Comparison of ENCODE assay signal across 22 mouse cellular contexts in genomic region chr2:70960090-70960489, GRCm38 (mm10).
DNase-seq lines count a peak whose midpoint lies in the region; ATAC-seq and TF ChIP-seq lines count a peak whose summit lies in the region.
"Had no signal": no experiment of that assay in that cellular context is flagged by ENCODE, and none has a peak within 500 bp of the region (broad histone marks: within the 10 kb centered on the region; RNA-seq: fewer than 3 reads in every experiment).

No protein-coding gene starts in this region.

- H3K4me3 ChIP-seq in left cerebral cortex, adult 2 months: no peak overlapping the region
- H3K4me3 ChIP-seq in CH12.LX (replicated peaks in 1 of 3; ENCODE audit: low read depth in 2 of 3, low read length in 2 of 3, poor library complexity in 1 of 3): no peak overlapping the region
- H3K4me3 ChIP-seq in hindbrain, postnatal 0 days (ENCODE audit: low read length): no peak overlapping the region
- no peak overlapping the region for H3K4me3 ChIP-seq in thymus, adult 2 months (ENCODE audit: control insufficient read depth, insufficient read depth, low read length)
- H3K4me3 ChIP-seq: heart, embryonic 10.5 days; kidney, embryonic 15.5 days; limb, embryonic 15.5 days; megakaryocyte, embryonic 14.5 days had no signal

- ATAC-seq in hindbrain, postnatal 0 days: peak; percentile 49; the same call in 1 of the 2 replicates

- H3K79me2 ChIP-seq in CH12.LX (replicated peaks; ENCODE audit: control insufficient read depth, extremely low read depth, insufficient read depth, poor library complexity, severe bottlenecking): no peaks in the 10 kb centered on the region

- DNase-seq in left cerebral cortex, adult 2 months (ENCODE audit: extremely low spot score in 1 of 2, low spot score in 2 of 2): no peak
- DNase-seq in left cerebral cortex, postnatal 14 days (ENCODE audit: low spot score in 2 of 2): no peak
- peak; percentile 70 for DNase-seq in CH12.LX (ENCODE audit: extremely low read depth)
- peak; percentile 58 for DNase-seq in brain, embryonic 14.5 days (ENCODE audit: low read depth)
- DNase-seq in hindbrain, postnatal 0 days (ENCODE audit: low spot score): no peak
- no peak for DNase-seq in heart, postnatal 4 days
- no peak for DNase-seq in left cerebral cortex, postnatal 10 days (ENCODE audit: extremely low spot score in 1 of 2, low spot score in 2 of 2)
- DNase-seq in thymus, adult 2 months: no peak
- DNase-seq: adrenal gland, postnatal 14 days; cerebellum, adult 8-10 months; cerebellum, postnatal 36 days; kidney, adult 11 months; kidney, postnatal 36 days; left cerebral cortex, postnatal 4 days; lung, embryonic 14.5 days; lung, postnatal 36 days; thymus, postnatal 14 days had no signal

- intact Hi-C loops in left cerebral cortex, adult 2 months (cut with DNase I): no loop called here
- intact Hi-C loops in left cerebral cortex, postnatal 14 days (cut with DNase I): no loop called here
- intact Hi-C loops in left cerebral cortex, postnatal 10 days (cut with DNase I): no loop called here

- H3K36me3 ChIP-seq in CH12.LX (replicated peaks in 1 of 2; ENCODE audit: control insufficient read depth in 1 of 2, insufficient read depth in 1 of 2, low read length in 1 of 2): no peaks in the 10 kb centered on the region
- H3K36me3 ChIP-seq in hindbrain, postnatal 0 days (ENCODE audit: insufficient read depth, low read length): no peaks in the 10 kb centered on the region
- peaks cover 5% of the 10 kb centered on the region for H3K36me3 ChIP-seq in thymus, adult 2 months (ENCODE audit: control insufficient read depth, insufficient read depth, low read length)
- H3K36me3 ChIP-seq: heart, embryonic 10.5 days; kidney, embryonic 15.5 days; limb, embryonic 15.5 days had no signal

- no peak for TF ChIP-seq RAD21 in CH12.LX (IDR thresholded peaks at IDR 0.05; ENCODE audit: low read depth, low read length)

- peaks cover 29 to 69% of the 10 kb centered on the region in 2 experiments for H3K4me1 ChIP-seq in CH12.LX (ENCODE audit: control insufficient read depth in 1 of 2, insufficient read depth in 2 of 2)
- H3K4me1 ChIP-seq in hindbrain, postnatal 0 days (ENCODE audit: insufficient read depth, low read length): no peaks in the 10 kb centered on the region
- H3K4me1 ChIP-seq in thymus, adult 2 months (replicated peaks; ENCODE audit: control insufficient read depth, insufficient read depth, low read length): peaks cover 12% of the 10 kb centered on the region
- H3K4me1 ChIP-seq: limb, embryonic 15.5 days had no signal

- WGBS in hindbrain, postnatal 0 days: 58% methylated on average over 6 of the region's 6 CpGs
- 86% methylated on average over 6 of the region's 6 CpGs for WGBS in thymus, adult 2 months

- TF ChIP-seq POLR2A in CH12.LX (IDR thresholded peaks at IDR 0.05; ENCODE audit: low read depth, low read length): no peak
- no peak for TF ChIP-seq POLR2A in brain, embryonic 14.5 days (IDR thresholded peaks at IDR 0.05; ENCODE audit: borderline replicate concordance, extremely low read depth, insufficient read depth, insufficient read length, poor library complexity, severe bottlenecking)
- no peak for TF ChIP-seq POLR2A in thymus, adult 2 months (IDR thresholded peaks at IDR 0.05; ENCODE audit: control insufficient read depth, extremely low read depth, insufficient read depth, low read length, poor library complexity)

- H3K9me3 ChIP-seq in CH12.LX (replicated peaks; ENCODE audit: low read length): peaks cover 9% of the 10 kb centered on the region
- no peaks in the 10 kb centered on the region for H3K9me3 ChIP-seq in hindbrain, postnatal 0 days (ENCODE audit: low read length)
- H3K9me3 ChIP-seq: heart, embryonic 10.5 days; kidney, embryonic 15.5 days; limb, embryonic 15.5 days had no signal

- H3K27me3 ChIP-seq in CH12.LX (replicated peaks): no peaks in the 10 kb centered on the region
- no peaks in the 10 kb centered on the region for H3K27me3 ChIP-seq in hindbrain, postnatal 0 days (ENCODE audit: insufficient read depth, low read length)
- H3K27me3 ChIP-seq in thymus, adult 2 months (ENCODE audit: control insufficient read depth, insufficient read depth, low read length): no peaks in the 10 kb centered on the region
- H3K27me3 ChIP-seq: kidney, embryonic 15.5 days; limb, embryonic 15.5 days; megakaryocyte, embryonic 14.5 days had no signal

- TF ChIP-seq CTCF in left cerebral cortex, adult 2 months (IDR thresholded peaks at IDR 0.05): no peak
- no peak for TF ChIP-seq CTCF in CH12.LX (conservative IDR thresholded peaks at IDR 0.05 in 1 of 2, IDR thresholded peaks at IDR 0.05 in 1 of 2; ENCODE audit: low read depth in 2 of 2, low read length in 2 of 2)
- TF ChIP-seq CTCF in brain, embryonic 14.5 days (IDR thresholded peaks at IDR 0.05; ENCODE audit: borderline replicate concordance, extremely low read depth, insufficient read depth, insufficient read length): no peak
- no peak for TF ChIP-seq CTCF in hindbrain, postnatal 0 days (IDR thresholded peaks at IDR 0.05; ENCODE audit: low read depth)
- no peak for TF ChIP-seq CTCF in thymus, adult 2 months (IDR thresholded peaks at IDR 0.05; ENCODE audit: borderline replicate concordance, control insufficient read depth, extremely low read depth, insufficient read depth, low read length, poor library complexity)

- peak; percentile 40; the same call in 1 of the 2 replicates for TF ChIP-seq EP300 in CH12.LX (IDR thresholded peaks at IDR 0.05; ENCODE audit: low read length)

- H3K9ac ChIP-seq in CH12.LX (ENCODE audit: insufficient read depth, low read depth): no peak overlapping the region
- no peak overlapping the region for H3K9ac ChIP-seq in hindbrain, postnatal 0 days (replicated peaks; ENCODE audit: low read length)
- H3K9ac ChIP-seq: kidney, embryonic 15.5 days; limb, embryonic 15.5 days; liver, embryonic 14.5 days; lung, embryonic 14.5 days had no signal

- H3K27ac ChIP-seq in left cerebral cortex, adult 2 months: peak overlapping the region; percentile 76
- H3K27ac ChIP-seq in CH12.LX (ENCODE audit: insufficient read depth, low read depth): no peak overlapping the region
- no peak overlapping the region for H3K27ac ChIP-seq in hindbrain, postnatal 0 days
- no peak overlapping the region for H3K27ac ChIP-seq in thymus, adult 2 months (ENCODE audit: control insufficient read depth, insufficient read depth, low read length)
- H3K27ac ChIP-seq: heart, embryonic 10.5 days; kidney, embryonic 15.5 days; limb, embryonic 15.5 days; liver, embryonic 14.5 days had no signal

- 0 out of 2 replicates have a peak overlapping the region, but pooled peaks have one; percentile 37 for H3K4me2 ChIP-seq in CH12.LX (ENCODE audit: insufficient read depth, low read depth, poor library complexity, severe bottlenecking)
- no peak overlapping the region for H3K4me2 ChIP-seq in hindbrain, postnatal 0 days (ENCODE audit: low read depth, low read length)
- H3K4me2 ChIP-seq: kidney, embryonic 15.5 days; limb, embryonic 15.5 days; lung, embryonic 14.5 days had no signal

- dilution Hi-C loops in CH12.LX (cut with MboI; ENCODE audit: extremely low pct_ligation_motif_present, extremely low pct_unique_long_range_greater_than_20kb, low sequenced_read_pairs): no loop called here

- in situ Hi-C loops in CH12.LX (cut with MboI; ENCODE audit: low pct_ligation_motif_present, low pct_unique_long_range_greater_than_20kb, low sequenced_read_pairs): no loop called here

TF ChIP-seq in CH12.LX, 34 proteins besides CTCF, POLR2A, EP300 and RAD21:
- TF ChIP-seq PAX5 (IDR thresholded peaks at IDR 0.05; ENCODE audit: low read length): no peak
- TF ChIP-seq MAFK (IDR thresholded peaks at IDR 0.05; ENCODE audit: insufficient replicate concordance, low read length): no peak
- TF ChIP-seq GABPA (IDR thresholded peaks at IDR 0.05; ENCODE audit: insufficient replicate concordance, low read depth, low read length): no peak
- 0 out of 2 replicates have a peak, but pooled peaks have one; percentile 43 for TF ChIP-seq IRF4 (IDR thresholded peaks at IDR 0.05; ENCODE audit: low read depth, low read length)
- peak; percentile 45; the same call in 1 of the 2 replicates for TF ChIP-seq MEF2A (IDR thresholded peaks at IDR 0.05; ENCODE audit: borderline replicate concordance, low read depth, low read length)
- no peak for TF ChIP-seq ZNF384 (IDR thresholded peaks at IDR 0.05; ENCODE audit: low read depth, low read length)
- TF ChIP-seq TCF12 (IDR thresholded peaks at IDR 0.05; ENCODE audit: low read depth, low read length): peak; percentile 16; the same call in 1 of the 2 replicates
- no peak for TF ChIP-seq MXI1 (IDR thresholded peaks at IDR 0.05; ENCODE audit: low read depth, low read length)
- TF ChIP-seq BHLHE40 (IDR thresholded peaks at IDR 0.05; ENCODE audit: low read depth, low read length): peak; percentile 61; the same call in 1 of the 2 replicates
- TF ChIP-seq ETS1 (conservative IDR thresholded peaks at IDR 0.05; ENCODE audit: low read depth, low read length): peak; percentile 45
- no peak for TF ChIP-seq JUND (conservative IDR thresholded peaks at IDR 0.05; ENCODE audit: low read depth, low read length)
- TF ChIP-seq USF2 (conservative IDR thresholded peaks at IDR 0.05; ENCODE audit: low read depth, low read length): no peak
- peak; percentile 66; the same call in 1 of the 2 replicates for TF ChIP-seq MAZ (IDR thresholded peaks at IDR 0.05; ENCODE audit: low read depth, low read length)
- no peak for TF ChIP-seq SMC3 (IDR thresholded peaks at IDR 0.05; ENCODE audit: low read depth, low read length)
- no peak for TF ChIP-seq NRF1 (IDR thresholded peaks at IDR 0.05; ENCODE audit: low read depth, low read length)
- no peak for TF ChIP-seq ELF1 (IDR thresholded peaks at IDR 0.05; ENCODE audit: low read depth, low read length)
- TF ChIP-seq SIN3A (IDR thresholded peaks at IDR 0.05; ENCODE audit: low read length): no peak
- TF ChIP-seq UBTF (IDR thresholded peaks at IDR 0.05; ENCODE audit: low read depth, low read length): no peak
- TF ChIP-seq MAX (IDR thresholded peaks at IDR 0.05; ENCODE audit: low read length): no peak

Comparison
In these comparisons a context has a peak if more than half of its experiments do, and no peak if none do; other contexts are left out.
1. DNase-seq: peak in CH12.LX (single experiment) and brain, embryonic 14.5 days (single experiment); none in left cerebral cortex, adult 2 months (0 of 2), left cerebral cortex, postnatal 14 days (0 of 2), hindbrain, postnatal 0 days (single experiment), heart, postnatal 4 days (single experiment), left cerebral cortex, postnatal 10 days (0 of 2) and thymus, adult 2 months (single experiment).